Mouse (Mus musculus) hematopoietic stem cell, adult 5-6 weeks (primary cell): ENCODE measurements around the gene Olfr92. TPM values are rescaled to one million over a fixed set of nuclear protein-coding genes. Genes with fewer than 3 reads are reported as not detected.

Experiments
- ATAC-seq, 2 experiments: fragments of 125-278 bp in 1 of 2; replicated peaks in 1 of 2; 2 replicates each; pipeline ENCODE4 v1.8.0; 2016 to 2017; ENCODE audit warnings: inconsistent platforms in 2 of 2, mild to moderate bottlenecking in 2 of 2, moderate number of reproducible peaks in 2 of 2, low read depth in 1 of 2, moderate TSS enrichment in 1 of 2; ENCODE audit not compliant: low FRiP score in 2 of 2, poor library complexity in 2 of 2, severe bottlenecking in 2 of 2, insufficient read depth in 1 of 2, low TSS enrichment in 1 of 2
- total RNA-seq: library from RNA; stranded (forward); fragments of 172-1452, 232-1000 nt; gene quantifications from 2 replicates; pipeline ENCODE4 v1.2.3, GENCODE M21; 2017

Gene Olfr92
- not detected in 2 replicates for total RNA-seq

- ATAC-seq: no peak
Measured at GRCm38 (mm10) chr17:37119988-37120387, at the start of gene Olfr92. Gene Olfr92 (minus strand): TSS chr17:37120088.

- ATAC-seq: no peak
Measured at GRCm38 (mm10) chr17:37161394-37161793, 41.5 kb upstream of the Olfr92 start, which contains the start of gene Olfr93. Gene Olfr93 (minus strand): TSS chr17:37161494.

- 0 out of 4 replicates have a peak, but pooled peaks of 1 of the 2 experiments have one; percentile 32 for ATAC-seq
Measured at GRCm38 (mm10) chr17:37131366-37131765, 11.5 kb upstream of the Olfr92 start.

GRCm38 (mm10) chr17:37098178-37098577, 21.7 kb downstream of the Olfr92 start, which contains the start of gene Olfr91:
Gene Olfr91 (minus strand): TSS chr17:37098278.
- no peak for ATAC-seq

GRCm38 (mm10) chr17:37093289-37093688, 26.6 kb downstream of the Olfr92 start:
- ATAC-seq: no peak

- ATAC-seq: peak; percentile 67 to 76
Measured at GRCm38 (mm10) chr17:37092198-37092597, 27.7 kb downstream of the Olfr92 start.

GRCm38 (mm10) chr17:37088399-37088798, 31.5 kb downstream of the Olfr92 start, which contains the start of gene Olfr90:
Gene Olfr90 (minus strand): TSS chr17:37088499.
- ATAC-seq: no peak

- no peak for ATAC-seq
Measured at GRCm38 (mm10) chr17:37085545-37085944, 34.3 kb downstream of the Olfr92 start.

- ATAC-seq: no peak
Measured at GRCm38 (mm10) chr17:37084632-37085031, 35.3 kb downstream of the Olfr92 start.

- peak; percentile 79 to 83 for ATAC-seq
Measured at GRCm38 (mm10) chr17:37083327-37083726, 36.6 kb downstream of the Olfr92 start.

GRCm38 (mm10) chr17:37081659-37082058, 38.2 kb downstream of the Olfr92 start:
- no peak for ATAC-seq

- ATAC-seq: no peak
Measured at GRCm38 (mm10) chr17:37080119-37080518, 39.8 kb downstream of the Olfr92 start.

- ATAC-seq: no peak
Measured at GRCm38 (mm10) chr17:37078990-37079389, 40.9 kb downstream of the Olfr92 start.

GRCm38 (mm10) chr17:37078193-37078592, 41.7 kb downstream of the Olfr92 start:
- ATAC-seq: no peak

- no peak for ATAC-seq
Measured at GRCm38 (mm10) chr17:37075766-37076165, 44.1 kb downstream of the Olfr92 start.

- ATAC-seq: no peak
Measured at GRCm38 (mm10) chr17:37075181-37075580, 44.7 kb downstream of the Olfr92 start.

GRCm38 (mm10) chr17:37072730-37073276, 47.1 kb downstream of the Olfr92 start:
- no peak for ATAC-seq

GRCm38 (mm10) chr17:37072080-37072729, 47.7 kb downstream of the Olfr92 start:
- ATAC-seq: no peak

- ATAC-seq: no peak
Measured at GRCm38 (mm10) chr17:37070121-37070520, 49.8 kb downstream of the Olfr92 start.
